Mouse (Mus musculus) cerebellum, adult 2 months (tissue): ENCODE measurements around the gene Tctn1.

ENCODE experiments used
- CTCF ChIP-seq: fragments of 200-500 bp; IDR thresholded peaks from 2 replicates; pipeline ENCODE4 v1.5.1; 2011; ENCODE audit warnings: low read depth, mild to moderate bottlenecking, control low read depth, low read length, moderate library complexity, borderline replicate concordance; ENCODE audit not compliant: insufficient read depth
- POLR2A ChIP-seq: fragments of 200-500 bp; IDR thresholded peaks from 2 replicates; pipeline ENCODE4 v1.6.1; 2011; ENCODE audit warnings: low read length, control low read depth, borderline replicate concordance; ENCODE audit not compliant: insufficient read depth

DNA sequence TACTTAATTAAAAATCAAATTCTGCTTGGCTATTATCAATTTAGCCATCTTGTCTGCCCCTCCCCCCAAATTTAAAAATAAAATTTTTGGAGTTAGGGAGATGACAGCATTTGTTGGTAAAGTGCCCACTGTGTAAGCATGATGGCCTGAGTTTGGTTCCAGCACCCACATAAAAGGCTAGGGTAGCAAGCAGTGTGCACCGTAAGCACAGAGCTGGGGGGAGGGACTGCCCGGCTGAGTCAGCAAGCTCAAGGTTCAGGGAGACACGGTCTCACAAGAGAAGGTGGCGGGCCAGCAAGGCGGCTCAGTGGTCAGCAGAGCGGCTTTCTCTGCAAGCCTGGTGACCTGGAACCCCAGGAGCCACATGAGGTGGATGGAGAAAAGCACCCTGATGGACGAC, 41.2 kb upstream of the Tctn1 start:
- TF ChIP-seq CTCF = no peak
- no peak for TF ChIP-seq POLR2A
